Mouse (Mus musculus): ENCODE results near the gene Prcc. TPM values are rescaled to one million over a fixed set of nuclear protein-coding genes. Genes with fewer than 3 reads are reported as not detected.

Prcc gene
- polyA plus RNA-seq, 1 experiment from 2014 or later, result 16.6 TPM

Other genes with a start within 250 kb of the Prcc start
- 0.40 and 0.50 TPM in 2 replicates for gene Lrrc71, start 137.0 kb downstream of the Prcc start, polyA plus RNA-seq (2015; fragmentation: Nextera tagmentation; extraction: Ambion mirVana)
- gene Ntrk1, start 90.4 kb downstream of the Prcc start, polyA plus RNA-seq (2015; fragmentation: Nextera tagmentation; extraction: Ambion mirVana), result 219 and 314 TPM in 2 replicates
- gene Insrr, start 88.7 kb downstream of the Prcc start, polyA plus RNA-seq (2015; fragmentation: Nextera tagmentation; extraction: Ambion mirVana), result 3.4 and 5.4 TPM in 2 replicates
- gene Pear1, start 61.3 kb downstream of the Prcc start, polyA plus RNA-seq (2015; fragmentation: Nextera tagmentation; extraction: Ambion mirVana), result 13.1 and 13.3 TPM in 2 replicates
- gene Sh2d2a, start 38.9 kb downstream of the Prcc start, polyA plus RNA-seq (2015; fragmentation: Nextera tagmentation; extraction: Ambion mirVana), result not detected in 2 replicates
- gene Hdgf, start 20.7 kb upstream of the Prcc start, polyA plus RNA-seq (2015; fragmentation: Nextera tagmentation; extraction: Ambion mirVana), result 186 and 218 TPM in 2 replicates
- gene Mrpl24, start 33.9 kb upstream of the Prcc start, polyA plus RNA-seq (2015; fragmentation: Nextera tagmentation; extraction: Ambion mirVana), result 69.5 and 73.0 TPM in 2 replicates
- gene Isg20l2, start 44.7 kb upstream of the Prcc start, polyA plus RNA-seq (2015; fragmentation: Nextera tagmentation; extraction: Ambion mirVana), result 36.2 and 41.4 TPM in 2 replicates
- gene Rrnad1, start 45.1 kb upstream of the Prcc start, polyA plus RNA-seq (2015; fragmentation: Nextera tagmentation; extraction: Ambion mirVana), result 20.1 and 22.2 TPM in 2 replicates
- 193 and 205 TPM in 2 replicates for gene Crabp2, start 63.1 kb upstream of the Prcc start, polyA plus RNA-seq (2015; fragmentation: Nextera tagmentation; extraction: Ambion mirVana)
- gene Nes, start 85.5 kb upstream of the Prcc start, polyA plus RNA-seq (2015; fragmentation: Nextera tagmentation; extraction: Ambion mirVana), result 44.1 and 47.1 TPM in 2 replicates
- gene Bcan, start 114.6 kb upstream of the Prcc start, polyA plus RNA-seq (2015; fragmentation: Nextera tagmentation; extraction: Ambion mirVana), result 37.8 and 41.3 TPM in 2 replicates
- 0.36 and 0.40 TPM in 2 replicates for gene Hapln2, start 142.0 kb upstream of the Prcc start, polyA plus RNA-seq (2015; fragmentation: Nextera tagmentation; extraction: Ambion mirVana)
- gene Gpatch4, start 157.5 kb upstream of the Prcc start, polyA plus RNA-seq (2015; fragmentation: Nextera tagmentation; extraction: Ambion mirVana), result 29.5 and 30.3 TPM in 2 replicates
- gene Naxe, start 172.9 kb upstream of the Prcc start, polyA plus RNA-seq (2015; fragmentation: Nextera tagmentation; extraction: Ambion mirVana), result 169 and 175 TPM in 2 replicates
- not detected in 2 replicates for gene Ttc24, start 192.7 kb upstream of the Prcc start, polyA plus RNA-seq (2015; fragmentation: Nextera tagmentation; extraction: Ambion mirVana)
- gene Iqgap3, start 196.4 kb upstream of the Prcc start, polyA plus RNA-seq (2015; fragmentation: Nextera tagmentation; extraction: Ambion mirVana), result 3.0 and 3.8 TPM in 2 replicates